Mouse (Mus musculus): ENCODE measurements around the gene Acsbg1. TPM values are rescaled to one million over a fixed set of nuclear protein-coding genes. Genes with fewer than 3 reads are reported as not detected.

Acsbg1 gene
- total RNA-seq, 2 experiments from 2014 or later = 105 to 213 TPM

Small RNA genes lying within 50 kb of the gene (microRNA-seq; reads per million reads assigned to microRNA genes)
- not detected for gene Mir5710

Other genes starting within 250 kb of the Acsbg1 start
- gene Dmxl2, start 160.2 kb downstream of the Acsbg1 start, total RNA-seq (2021) = 10 to 100 TPM; 14.3 to 16.0 TPM
- not detected for gene Sh2d7, start 122.9 kb downstream of the Acsbg1 start, total RNA-seq (2021)
- 10 to 100 TPM; 33.7 to 44.0 TPM for gene Cib2, start 101.7 kb downstream of the Acsbg1 start, total RNA-seq (2021)
- 100 to 1,000 TPM; 269 to 284 TPM for gene Idh3a, start 75.5 kb downstream of the Acsbg1 start, total RNA-seq (2021)
- gene Dnaja4, start 37.0 kb upstream of the Acsbg1 start, total RNA-seq (2021) = 10 to 100 TPM; 17.7 to 24.3 TPM
- 10 to 100 TPM; 67.6 to 72.7 TPM for gene Wdr61, start 72.6 kb upstream of the Acsbg1 start, total RNA-seq (2021)
- gene Crabp1, start 102.9 kb upstream of the Acsbg1 start, total RNA-seq (2021) = 1 to 10 TPM; 7.9 to 8.5 TPM
- gene Ireb2, start 201.9 kb upstream of the Acsbg1 start, total RNA-seq (2021) = 10 to 100 TPM; 46.3 to 58.4 TPM